Mouse (Mus musculus): ENCODE results near the gene Olfr15.
"Not testable (repeated sequence)": the region's sequence is repeated elsewhere in the genome, so short reads cannot be mapped to it uniquely, and the experiment has no call there.

Gene Olfr15

DNA sequence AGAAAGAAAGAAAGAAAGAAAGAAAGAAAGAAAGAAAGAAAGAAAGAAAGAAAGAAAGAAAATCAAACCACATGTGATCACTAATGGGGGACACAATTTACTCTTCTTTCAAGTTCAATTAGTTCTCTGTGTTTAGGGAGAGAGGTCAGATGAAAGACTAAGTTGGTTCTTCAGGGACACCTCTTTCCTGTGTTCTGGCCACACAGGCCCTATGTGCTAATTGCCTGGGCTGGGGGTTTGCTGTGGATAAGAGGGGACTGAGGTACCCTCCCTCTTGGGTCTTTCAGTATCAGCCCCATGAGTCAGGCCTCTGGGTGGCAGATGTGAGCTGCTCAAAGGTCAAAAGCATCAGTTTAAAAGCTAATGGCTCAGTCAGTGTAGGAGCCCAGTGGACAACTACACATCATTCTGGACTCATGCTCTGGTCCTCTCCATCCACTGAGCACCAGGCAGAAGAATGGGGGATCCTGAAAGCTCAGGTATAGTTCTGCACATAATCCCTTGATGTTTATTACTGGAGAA, at the start of gene Olfr15:
TSS of gene Olfr15 (plus strand) at position 291 of the 522 bp plus-strand sequence.
- no peak for DNase-seq (ENCODE audit: low spot score in 2 of 2)

DNA sequence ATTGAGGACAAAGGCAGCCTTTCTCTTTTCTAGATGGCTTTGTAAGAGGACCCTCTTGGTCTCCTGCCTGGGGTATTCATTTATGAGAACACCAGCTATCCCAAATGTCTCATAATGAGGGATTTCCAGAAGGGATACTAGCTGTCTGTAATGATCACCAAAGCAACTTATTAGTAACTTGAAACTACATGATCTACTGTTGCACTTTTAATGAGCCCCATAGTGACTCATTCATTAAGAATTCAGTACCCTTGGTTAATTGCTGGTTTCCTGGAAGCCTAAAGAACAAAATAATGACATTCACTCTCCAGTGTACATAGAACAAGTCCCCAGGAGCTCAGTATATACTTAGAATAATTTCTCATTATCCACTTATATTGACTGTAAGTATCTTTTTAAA, 49.4 kb upstream of the Olfr15 start:
- no peak for DNase-seq (ENCODE audit: low spot score in 2 of 2)

GRCm38 (mm10) chr16:3788394-3788793, 42.3 kb upstream of the Olfr15 start:
- no peak for DNase-seq (ENCODE audit: low spot score in 2 of 2)

DNA sequence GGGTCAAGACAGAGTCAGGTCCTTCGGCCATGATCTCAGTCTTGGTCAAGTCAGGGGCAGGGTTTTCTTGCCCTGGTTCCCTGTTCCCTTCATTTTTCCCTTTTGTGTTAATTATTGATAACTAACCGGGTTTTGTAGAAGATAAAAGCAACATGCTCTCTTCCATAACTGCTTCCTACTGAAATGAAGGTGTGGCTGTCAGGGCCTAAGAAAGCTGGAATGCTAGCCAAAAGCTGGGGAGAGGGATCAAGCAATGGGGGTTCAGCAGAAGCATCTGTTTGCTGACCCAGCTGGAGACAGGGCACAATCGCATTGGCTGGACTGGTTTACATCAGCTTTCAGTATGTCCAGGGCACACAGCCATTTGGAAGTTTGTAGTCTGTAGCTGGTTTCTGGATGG, 22.5 kb upstream of the Olfr15 start:
- DNase-seq (ENCODE audit: low spot score in 2 of 2): no peak

DNA sequence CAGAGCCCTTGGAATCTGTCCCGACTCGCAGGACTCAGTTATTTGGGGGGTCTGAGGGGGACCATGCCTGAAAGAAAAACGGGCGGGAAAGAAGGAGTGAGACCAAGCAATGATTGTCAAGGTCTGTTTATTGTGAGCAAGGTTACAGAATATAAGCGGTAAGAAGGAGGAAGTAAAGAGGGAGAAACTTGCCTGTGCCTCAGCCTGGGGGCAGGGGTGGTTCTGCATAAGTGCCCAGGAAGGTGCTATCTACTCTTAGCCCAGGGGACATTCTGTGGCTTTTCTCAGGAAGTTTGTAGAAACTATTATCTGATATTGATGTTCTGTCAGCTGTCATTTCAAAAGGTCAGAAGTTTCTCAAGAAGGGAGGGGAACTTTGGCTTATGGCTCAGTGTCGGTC, 16.0 kb upstream of the Olfr15 start:
- DNase-seq (ENCODE audit: low spot score in 2 of 2): peak; percentile 14 to 61

GRCm38 (mm10) chr16:3820202-3820601, 10.5 kb upstream of the Olfr15 start:
- no peak for DNase-seq (ENCODE audit: low spot score in 2 of 2)

- no peak for DNase-seq (ENCODE audit: low spot score in 2 of 2)
Measured at GRCm38 (mm10) chr16:3828021-3828420, 2.7 kb upstream of the Olfr15 start.

DNA sequence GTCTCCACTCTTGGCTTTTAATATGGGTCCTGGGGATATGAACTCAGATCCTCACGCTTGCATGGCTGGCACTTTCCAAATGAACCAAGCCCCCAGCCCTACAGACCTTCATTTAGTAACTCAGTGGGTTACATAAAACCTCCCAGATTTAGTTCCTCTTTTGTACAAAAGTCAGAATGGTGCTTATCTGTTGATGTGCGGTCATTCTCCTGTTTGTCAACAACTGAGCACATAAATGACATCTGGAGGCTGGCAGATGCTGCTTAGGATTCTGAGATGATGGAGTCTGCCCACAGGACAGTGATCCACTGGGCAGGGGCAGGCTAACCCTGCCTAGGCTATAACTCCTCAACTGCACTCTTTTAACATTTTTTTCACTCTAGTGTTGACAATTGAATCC, 951 bp upstream of the Olfr15 start:
- no peak for DNase-seq (ENCODE audit: low spot score in 2 of 2)

- DNase-seq (ENCODE audit: low spot score in 2 of 2): no peak
Measured at GRCm38 (mm10) chr16:3835461-3835860, 4.8 kb downstream of the Olfr15 start.

GRCm38 (mm10) chr16:3839157-3839885, 8.6 kb downstream of the Olfr15 start:
- peak in 1 of 2 experiments; percentile 8 for DNase-seq (ENCODE audit: low spot score in 2 of 2)

DNA sequence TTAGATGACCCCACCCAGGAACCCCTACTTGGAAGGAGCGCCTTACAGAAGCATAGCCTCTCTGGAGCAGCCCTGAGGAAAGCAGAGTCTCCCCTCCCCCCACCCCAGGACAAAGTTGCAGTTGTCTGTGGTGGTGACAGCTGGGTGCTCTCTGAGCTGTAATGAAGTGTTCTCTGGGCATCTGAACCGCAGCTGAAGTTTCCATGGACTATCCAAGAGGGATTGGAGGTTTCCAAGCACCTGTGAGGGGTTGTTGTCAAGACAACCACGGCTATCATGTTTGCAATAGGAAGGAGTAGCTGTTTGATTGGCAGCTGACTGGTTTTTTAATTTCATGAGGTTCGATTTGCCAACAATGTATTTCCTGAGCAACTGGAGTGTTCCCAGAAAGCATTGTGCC, 12.3 kb downstream of the Olfr15 start:
- DNase-seq (ENCODE audit: low spot score in 2 of 2): no peak

- DNase-seq (ENCODE audit: low spot score in 2 of 2): no peak
Measured at GRCm38 (mm10) chr16:3843796-3844195, 13.1 kb downstream of the Olfr15 start.

DNA sequence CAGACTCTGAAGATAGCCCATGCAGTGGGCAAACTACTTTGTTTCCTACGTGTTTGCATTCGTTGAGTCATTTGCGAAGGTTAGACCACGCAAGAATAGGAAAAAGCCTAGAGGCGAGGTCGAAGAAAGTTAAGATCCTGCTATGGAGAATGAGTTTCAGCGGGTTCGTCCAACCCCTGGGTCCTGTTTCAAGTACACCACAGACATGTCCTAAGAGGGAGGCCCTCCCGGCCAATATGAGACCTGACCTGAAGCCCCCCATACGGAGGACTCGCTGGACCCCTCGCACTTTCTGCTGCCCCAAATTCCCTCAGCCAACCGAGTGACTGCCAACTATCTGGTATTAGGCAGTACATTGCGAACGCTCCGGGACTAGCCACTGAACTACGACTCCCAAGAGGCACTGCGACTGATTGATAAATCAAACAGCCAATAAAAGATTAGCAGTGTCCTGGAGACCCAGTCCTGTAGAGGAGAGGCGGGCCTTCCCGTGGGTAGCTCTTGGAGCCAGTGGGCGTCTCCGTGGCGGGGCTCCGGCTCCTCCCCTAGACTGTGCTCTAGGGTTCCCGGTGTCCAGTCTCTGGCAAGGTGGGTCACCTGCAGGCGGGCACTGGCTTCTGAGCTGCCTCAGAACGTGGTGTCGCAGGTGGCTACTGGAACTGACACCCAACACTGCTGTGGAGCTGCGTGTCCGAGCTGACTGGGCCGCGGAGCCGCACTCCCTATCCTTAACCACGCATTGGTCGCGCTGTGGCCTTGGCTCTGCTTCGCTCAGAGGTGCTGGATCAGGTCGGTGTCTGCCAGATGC, 16.2 kb downstream of the Olfr15 start, which contains the start of gene Zfp174:
TSS of gene Zfp174 (plus strand) at position 558 of the 808 bp plus-strand sequence.
- DNase-seq (ENCODE audit: low spot score in 2 of 2): peak; percentile 88 to 89

DNA sequence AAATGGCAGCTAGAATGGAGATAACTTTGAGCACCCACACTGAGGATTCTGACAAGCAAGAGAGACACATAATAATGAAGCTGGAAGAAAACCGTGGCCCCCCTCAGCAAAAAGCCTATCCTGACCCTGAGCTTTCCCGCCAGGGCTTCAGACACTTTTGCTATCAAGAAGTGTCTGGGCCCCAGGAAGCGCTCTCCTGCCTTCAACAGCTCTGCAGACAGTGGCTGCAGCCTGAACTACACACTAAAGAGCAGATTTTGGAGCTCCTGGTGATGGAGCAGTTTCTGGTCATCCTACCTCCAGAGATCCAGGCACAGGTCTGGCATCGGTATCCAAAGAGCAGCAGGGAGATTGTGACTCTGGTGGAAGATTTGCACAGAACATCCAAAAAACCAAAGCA, 17.2 kb downstream of the Olfr15 start:
- DNase-seq (ENCODE audit: low spot score in 2 of 2): no peak

- DNase-seq (ENCODE audit: low spot score in 2 of 2): no peak
Measured at GRCm38 (mm10) chr16:3848416-3848815, 17.7 kb downstream of the Olfr15 start.

GRCm38 (mm10) chr16:3851301-3851700, 20.6 kb downstream of the Olfr15 start:
- not testable (repeated sequence) for DNase-seq (ENCODE audit: low spot score in 2 of 2)

GRCm38 (mm10) chr16:3852586-3852985, 21.9 kb downstream of the Olfr15 start:
- DNase-seq (ENCODE audit: low spot score in 2 of 2): no peak

DNA sequence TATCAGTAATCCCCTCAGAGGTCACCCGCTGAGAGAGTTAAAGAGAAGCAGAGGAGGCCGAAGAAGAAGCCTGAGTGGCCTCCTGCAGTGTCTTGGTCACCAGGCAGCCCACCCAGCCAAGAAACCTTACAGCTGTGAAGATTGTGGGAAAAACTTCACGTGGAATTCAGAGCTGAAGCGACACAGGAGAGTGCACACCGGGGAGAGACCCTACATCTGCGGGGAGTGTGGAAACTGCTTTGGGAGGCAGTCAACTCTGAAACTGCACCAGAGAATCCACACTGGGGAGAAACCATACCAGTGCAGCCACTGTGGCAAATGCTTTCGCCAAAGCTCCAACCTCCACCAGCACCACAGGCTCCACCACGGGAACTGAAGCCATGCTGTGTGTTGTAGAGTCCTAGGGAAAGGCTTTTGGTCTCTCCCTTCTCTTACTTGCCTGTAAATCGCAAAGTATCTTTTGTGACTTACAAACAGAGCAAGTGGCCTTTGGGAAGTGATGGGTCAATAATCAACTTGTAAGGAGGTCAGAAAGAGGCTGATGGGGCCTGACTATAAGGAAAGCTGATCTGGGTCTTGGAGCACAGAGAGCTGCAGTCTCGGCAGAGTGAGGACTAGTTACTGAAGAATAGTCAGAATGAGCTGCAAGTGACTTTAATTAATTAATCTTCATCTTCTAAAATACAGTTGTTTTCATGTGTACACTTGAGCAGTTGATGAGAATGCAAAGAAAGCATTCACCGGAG, 23.9 kb downstream of the Olfr15 start:
- no peak for DNase-seq (ENCODE audit: low spot score in 2 of 2)

GRCm38 (mm10) chr16:3855776-3856175, 25.1 kb downstream of the Olfr15 start:
- DNase-seq (ENCODE audit: low spot score in 2 of 2): no peak

DNA sequence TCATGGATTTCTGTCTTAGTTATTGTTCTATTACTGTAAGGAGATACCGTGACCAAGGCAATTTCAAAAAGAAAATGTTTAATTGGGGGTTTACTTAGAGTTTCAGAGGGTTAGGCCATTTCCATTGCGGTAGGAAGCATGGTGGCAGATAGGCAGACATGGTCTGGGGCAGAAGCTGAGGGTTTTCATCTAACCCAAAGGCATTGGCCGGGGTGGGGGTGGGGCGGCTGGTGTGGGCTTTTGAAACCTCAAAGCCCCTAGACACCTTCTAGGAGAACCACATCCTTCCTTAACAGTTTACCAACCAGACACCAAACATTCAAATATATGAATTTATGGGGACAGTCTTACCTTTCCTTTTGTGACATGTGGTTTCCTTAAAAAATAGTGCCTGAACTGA, 28.6 kb downstream of the Olfr15 start:
- no peak for DNase-seq (ENCODE audit: low spot score in 2 of 2)

GRCm38 (mm10) chr16:3871815-3872214, 41.1 kb downstream of the Olfr15 start:
- no peak for DNase-seq (ENCODE audit: low spot score in 2 of 2)

Measured in natural killer cell, adult 2 months (primary cell).